9 mouse cellular contexts compared by ENCODE assay signal in the genomic region with DNA sequence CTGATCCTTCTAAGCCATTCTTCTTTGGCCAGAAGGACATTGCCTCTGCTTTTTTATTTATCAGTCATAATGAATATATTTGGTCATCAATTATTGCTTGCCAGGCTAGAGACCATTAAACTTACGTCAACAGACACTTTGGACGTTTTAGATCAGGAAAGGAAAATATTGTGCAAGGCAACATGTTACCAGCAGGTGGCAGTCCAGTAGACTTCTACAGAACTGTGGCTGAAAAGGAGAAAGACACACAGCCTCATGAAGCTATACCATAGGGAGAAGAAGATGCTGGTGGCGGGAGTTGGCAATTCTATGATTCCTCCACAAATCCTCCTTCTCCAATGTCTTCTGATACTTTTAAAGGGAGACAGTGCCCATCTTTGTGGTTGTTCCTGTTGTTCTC.
DNase-seq lines count a peak whose midpoint lies in the region; ATAC-seq and TF ChIP-seq lines count a peak whose summit lies in the region.
"Had no signal": no experiment of that assay in that cellular context is flagged by ENCODE, and none has a peak within 500 bp of the region (broad histone marks: within the 10 kb centered on the region; RNA-seq: fewer than 3 reads in every experiment).

No protein-coding gene starts in this region.

- H3K4me3 ChIP-seq in kidney, adult 2 months (ENCODE audit: insufficient read depth, low read depth, low read length) = no peak overlapping the region
- no peak overlapping the region for H3K4me3 ChIP-seq in kidney, embryonic 14.5 days (ENCODE audit: low read length)
- H3K4me3 ChIP-seq: midbrain, embryonic 12.5 days had no signal

- DNase-seq in kidney, adult 2 months = peak; percentile 60
- DNase-seq in MN1 (ENCODE audit: low spot score) = peak; percentile 68
- peak; percentile 75 for DNase-seq in brain, embryonic 14.5 days (ENCODE audit: low read depth)
- DNase-seq in forelimb bud, embryonic 11.5 days (ENCODE audit: low read depth, low spot score) = peak; percentile 75
- DNase-seq in layer of hippocampus, adult 9-10 months (ENCODE audit: low spot score) = peak; percentile 69
- DNase-seq in lung, postnatal 36 days = peak; percentile 77
- peak; percentile 27 for DNase-seq in thymus, postnatal 25 days

- no peaks in the 10 kb centered on the region; the same call in 1 of the 2 replicates for H3K27me3 ChIP-seq in kidney, adult 2 months (replicated peaks; ENCODE audit: control insufficient read depth, insufficient read depth, low read length)
- H3K27me3 ChIP-seq in kidney, embryonic 14.5 days (ENCODE audit: control insufficient read depth, insufficient read depth, low read length) = 0 out of 2 replicates have a peak, but pooled peaks cover 6% of the 10 kb centered on the region

- H3K4me2 ChIP-seq in kidney, embryonic 14.5 days (replicated peaks; ENCODE audit: low read depth, low read length) = no peak overlapping the region
- H3K4me2 ChIP-seq: midbrain, embryonic 12.5 days had no signal

- TF ChIP-seq POLR2A in kidney, adult 2 months (IDR thresholded peaks at IDR 0.05; ENCODE audit: low read depth, low read length) = no peak
- TF ChIP-seq POLR2A in brain, embryonic 14.5 days (IDR thresholded peaks at IDR 0.05; ENCODE audit: borderline replicate concordance, extremely low read depth, insufficient read depth, insufficient read length, poor library complexity, severe bottlenecking) = no peak

- H3K9ac ChIP-seq in kidney, embryonic 14.5 days (ENCODE audit: low read depth, low read length) = no peak overlapping the region
- H3K9ac ChIP-seq: midbrain, embryonic 12.5 days had no signal

- TF ChIP-seq CTCF in kidney, adult 2 months (conservative IDR thresholded peaks at IDR 0.05; ENCODE audit: insufficient read depth, insufficient read length, low read depth, low read length) = peak; percentile 33; the same call in 1 of the 2 replicates
- peak; percentile 72; the same call in 1 of the 2 replicates for TF ChIP-seq CTCF in brain, embryonic 14.5 days (IDR thresholded peaks at IDR 0.05; ENCODE audit: borderline replicate concordance, extremely low read depth, insufficient read depth, insufficient read length)

- no peak for ATAC-seq in kidney, embryonic 14.5 days (ENCODE audit: low FRiP score, low TSS enrichment)

- 14% methylated on average over 3 of the region's 3 CpGs for WGBS in kidney, adult 2 months
- WGBS in kidney, embryonic 14.5 days = 22% methylated on average over 3 of the region's 3 CpGs

- H3K9me3 ChIP-seq in kidney, embryonic 14.5 days (ENCODE audit: control insufficient read depth, low read length) = no peaks in the 10 kb centered on the region
- H3K9me3 ChIP-seq: midbrain, embryonic 12.5 days had no signal

- no peaks in the 10 kb centered on the region for H3K36me3 ChIP-seq in kidney, adult 2 months (ENCODE audit: control insufficient read depth, insufficient read depth, low read length)
- H3K36me3 ChIP-seq in kidney, embryonic 14.5 days (ENCODE audit: control insufficient read depth, insufficient read depth, low read length) = no peaks in the 10 kb centered on the region
- H3K36me3 ChIP-seq: midbrain, embryonic 12.5 days had no signal

- no peaks in the 10 kb centered on the region for H3K4me1 ChIP-seq in kidney, adult 2 months (ENCODE audit: control insufficient read depth, insufficient read depth, low read length)
- H3K4me1 ChIP-seq in kidney, embryonic 14.5 days (ENCODE audit: control insufficient read depth, insufficient read depth, low read length) = 0 out of 2 replicates have a peak, but pooled peaks cover 3% of the 10 kb centered on the region
- H3K4me1 ChIP-seq: midbrain, embryonic 12.5 days had no signal

- no peak overlapping the region for H3K27ac ChIP-seq in kidney, adult 2 months (ENCODE audit: insufficient read depth, low read depth, low read length)
- no peak overlapping the region for H3K27ac ChIP-seq in kidney, embryonic 14.5 days (ENCODE audit: low read depth, low read length)
- H3K27ac ChIP-seq: midbrain, embryonic 12.5 days had no signal

Comparison
In these comparisons a context has a peak if more than half of its experiments do, and no peak if none do; other contexts are left out.
1. DNase-seq: peak in every context shown above with its lines; median percentile 77 in lung, postnatal 36 days; 75 in brain, embryonic 14.5 days; 75 in forelimb bud, embryonic 11.5 days; 69 in layer of hippocampus, adult 9-10 months; 68 in MN1; 60 in kidney, adult 2 months; 27 in thymus, postnatal 25 days.